Mouse (Mus musculus) liver, embryonic 14 days (tissue): ENCODE measurements around the gene Vmn2r57. TPM values are rescaled to one million over a fixed set of nuclear protein-coding genes. Genes with fewer than 3 reads are reported as not detected.

Experiments used
- polyA plus RNA-seq: library from polyadenylated mRNA; depleted of rRNA; stranded (reverse); fragments of >200 nt; gene quantifications from 2 replicates; pipeline ENCODE4 v1.2.3, GENCODE M21; 2012; rRNA removed

Vmn2r57 gene
- polyA plus RNA-seq, result 0.02 TPM in 2 replicates

GRCm38 (mm10) chr7:41448596-41448995, at the start of gene Vmn2r57:
TSS of gene Vmn2r57 (minus strand) at chr7:41448696.

GRCm38 (mm10) chr7:41393048-41393971, 55.2 kb downstream of the Vmn2r57 start, which contains the start of gene AI987944:
TSS of gene AI987944 (minus strand) at chr7:41393379.

Other genes with a start within 250 kb of the Vmn2r57 start
- gene AI987944, start 55.3 kb downstream of the Vmn2r57 start, polyA plus RNA-seq, result 2.5 and 2.9 TPM in 2 replicates
- gene Gm20449, start 50.7 kb upstream of the Vmn2r57 start, polyA plus RNA-seq, result 0.01 TPM in 1 of 2 replicates, not detected in the other
- gene AW146154, start 51.2 kb upstream of the Vmn2r57 start, polyA plus RNA-seq, result 1.8 and 2.6 TPM in 2 replicates
- gene Gm6871, start 125.0 kb upstream of the Vmn2r57 start, polyA plus RNA-seq, result not detected in 2 replicates
- 3.9 and 4.0 TPM in 2 replicates for gene 2610021A01Rik, start 150.5 kb upstream of the Vmn2r57 start, polyA plus RNA-seq
- 2.0 and 2.3 TPM in 2 replicates for gene Zfp788, start 184.5 kb upstream of the Vmn2r57 start, polyA plus RNA-seq